Mouse (Mus musculus) CH12.LX (cell line): ENCODE data around the gene Ndufa12. TPM values are rescaled to one million over a fixed set of nuclear protein-coding genes. Genes with fewer than 3 reads are reported as not detected.

Source experiments
- DNase-seq: peaks from one replicate; pipeline ENCODE4 v3.0.0-alpha.2; 2013; ENCODE audit errors: extremely low read depth
- H3K27ac ChIP-seq: 2 replicates; pipeline ENCODE4 v1.5.1; 2012; ENCODE audit warnings: low read depth, mild to moderate bottlenecking, control low read depth, moderate library complexity; ENCODE audit not compliant: insufficient read depth
- H3K27me3 ChIP-seq: replicated peaks from 2 replicates; pipeline ENCODE3; 2012; ENCODE audit warnings: inconsistent platforms
- H3K36me3 ChIP-seq, 2 experiments: replicated peaks in 1 of 2; 2 replicates each; pipeline versions ENCODE3 to v1.6.1; 2012; ENCODE audit warnings: inconsistent platforms in 1 of 2, low read length in 1 of 2, mild to moderate bottlenecking in 1 of 2, mixed read lengths in 1 of 2, moderate library complexity in 1 of 2; ENCODE audit not compliant: control insufficient read depth in 1 of 2, insufficient read depth in 1 of 2
- H3K4me1 ChIP-seq, 2 experiments: 2 replicates each; pipeline ENCODE4 v1.6.1; 2012; ENCODE audit warnings: inconsistent platforms in 1 of 2, moderate library complexity in 1 of 2; ENCODE audit not compliant: insufficient read depth in 2 of 2, control insufficient read depth in 1 of 2
- H3K4me2 ChIP-seq: 2 replicates; pipeline ENCODE4 v1.6.1; 2012; ENCODE audit warnings: low read depth, mild to moderate bottlenecking, control low read depth; ENCODE audit not compliant: poor library complexity, insufficient read depth, severe bottlenecking
- H3K4me3 ChIP-seq, 3 experiments: fragments of 150-350 bp in 1 of 3; sonication (generic) in 1 of 3; replicated peaks in 1 of 3; 2 replicates each; pipeline versions ENCODE3 to v1.5.1; 2011 to 2012; ENCODE audit warnings: low read depth in 2 of 3, low read length in 2 of 3, mild to moderate bottlenecking in 2 of 3, moderate library complexity in 2 of 3, control low read depth in 1 of 3, improper control_type of control experiment in 1 of 3, inconsistent platforms in 1 of 3, mixed read lengths in 1 of 3; ENCODE audit not compliant: poor library complexity in 1 of 3
- H3K79me2 ChIP-seq: replicated peaks from 2 replicates; pipeline ENCODE4 v1.6.1; 2012; ENCODE audit warnings: mild to moderate bottlenecking, moderate library complexity; ENCODE audit not compliant: control insufficient read depth, poor library complexity, insufficient read depth, severe bottlenecking; ENCODE audit errors: extremely low read depth
- H3K9ac ChIP-seq: 2 replicates; pipeline ENCODE4 v1.6.1; 2012; ENCODE audit warnings: low read depth, mild to moderate bottlenecking, control low read depth, moderate library complexity; ENCODE audit not compliant: insufficient read depth
- H3K9me3 ChIP-seq: replicated peaks from 2 replicates; pipeline ENCODE3; 2012; ENCODE audit warnings: low read length, inconsistent platforms, mixed read lengths
- BHLHE40 ChIP-seq: IDR thresholded peaks from 2 replicates; pipeline ENCODE4 v1.6.1; 2011; ENCODE audit warnings: mild to moderate bottlenecking, low read depth, low read length, improper control_type of control experiment
- CTCF ChIP-seq, 2 experiments: IDR thresholded peaks in 1 of 2; conservative IDR thresholded peaks in 1 of 2; 2 replicates each; pipeline ENCODE4 v1.5.1; 2011 to 2012; ENCODE audit warnings: low read depth in 2 of 2, low read length in 2 of 2, improper control_type of control experiment in 1 of 2, inconsistent platforms in 1 of 2, mild to moderate bottlenecking in 1 of 2, moderate library complexity in 1 of 2
- E2F4 ChIP-seq: IDR thresholded peaks from 2 replicates; pipeline ENCODE4 v1.6.1; 2011; ENCODE audit warnings: low read depth, low read length, improper control_type of control experiment; ENCODE audit not compliant: insufficient replicate concordance
- ELF1 ChIP-seq: IDR thresholded peaks from 2 replicates; pipeline ENCODE4 v1.6.1; 2014; ENCODE audit warnings: low read depth, mild to moderate bottlenecking, inconsistent platforms, low read length, improper control_type of control experiment
- IRF4 ChIP-seq: IDR thresholded peaks from 2 replicates; pipeline ENCODE4 v1.6.1; 2014; ENCODE audit warnings: low read depth, mild to moderate bottlenecking, inconsistent platforms, low read length, improper control_type of control experiment
- NELFE ChIP-seq: IDR thresholded peaks from 2 replicates; pipeline ENCODE4 v1.6.1; 2011; ENCODE audit warnings: low read depth, low read length, improper control_type of control experiment
- NRF1 ChIP-seq: IDR thresholded peaks from 2 replicates; pipeline ENCODE4 v1.6.1; 2014; ENCODE audit warnings: low read depth, mild to moderate bottlenecking, inconsistent platforms, low read length, improper control_type of control experiment, moderate library complexity
- PAX5 ChIP-seq: IDR thresholded peaks from 2 replicates; pipeline ENCODE4 v1.6.1; 2012; ENCODE audit warnings: low read length, inconsistent platforms, mixed read lengths
- POLR2AphosphoS2 ChIP-seq: IDR thresholded peaks from 2 replicates; pipeline ENCODE4 v1.6.1; 2011; ENCODE audit warnings: low read depth, low read length, improper control_type of control experiment
- RAD21 ChIP-seq: IDR thresholded peaks from 2 replicates; pipeline ENCODE4 v1.6.1; 2011; ENCODE audit warnings: low read depth, mild to moderate bottlenecking, low read length, improper control_type of control experiment, moderate library complexity
- RCOR1 ChIP-seq: conservative IDR thresholded peaks from 2 replicates; pipeline ENCODE4 v1.6.1; 2012; ENCODE audit warnings: low read depth, mild to moderate bottlenecking, inconsistent platforms, low read length, improper control_type of control experiment
- SMC3 ChIP-seq: IDR thresholded peaks from 2 replicates; pipeline ENCODE4 v1.6.1; 2011; ENCODE audit warnings: low read depth, low read length, improper control_type of control experiment
- TCF12 ChIP-seq: IDR thresholded peaks from 2 replicates; pipeline ENCODE4 v1.6.1; 2014; ENCODE audit warnings: low read depth, mild to moderate bottlenecking, inconsistent platforms, low read length, improper control_type of control experiment
- ZKSCAN1 ChIP-seq: IDR thresholded peaks from 2 replicates; pipeline ENCODE4 v1.6.1; 2012; ENCODE audit warnings: low read depth, inconsistent platforms, low read length, improper control_type of control experiment, borderline replicate concordance
- ZNF384 ChIP-seq: IDR thresholded peaks from 2 replicates; pipeline ENCODE4 v1.6.1; 2012; ENCODE audit warnings: low read depth, low read length, improper control_type of control experiment, inconsistent platforms
- dilution Hi-C: fragments of 300-500 bp; cut with MboI; formaldehyde crosslinking; loops from 2 replicates; pipeline ENCODE4 v1.14.3; 2020; ENCODE audit warnings: low sequenced_read_pairs; ENCODE audit not compliant: extremely low pct_unique_long_range_greater_than_20kb, extremely low pct_ligation_motif_present
- in situ Hi-C: fragments of 300-500 bp; cut with MboI; formaldehyde crosslinking; loops from 3 replicates; pipeline ENCODE4 v1.14.3; 2019; ENCODE audit warnings: low sequenced_read_pairs, low pct_ligation_motif_present, low pct_unique_long_range_greater_than_20kb, mixed read lengths
- polyA plus RNA-seq: library from polyadenylated mRNA; unstranded; fragments of >175 nt; gene quantifications from 2 replicates; pipeline ENCODE4 v1.2.1, GENCODE M21; 2012; ENCODE audit warnings: low read depth; ENCODE audit not compliant: insufficient read length
- total RNA-seq, 2 experiments: library from RNA; depleted of rRNA; stranded (reverse); fragments of 300-350 nt in 1 of 2; fragments of >200 nt in 1 of 2; gene quantifications; 2 replicates each; pipeline ENCODE4 v1.2.3; 2012 to 2014

The Ndufa12 gene
- total and polyA plus RNA-seq, 3 experiments = 215 to 367 (median 340) TPM

GRCm38 (mm10) chr10:94161051-94161765 lies 37.3 kb upstream of the Ndufa12 start:
- peaks cover 28 to 68% of the 10 kb centered on the region in 2 experiments for H3K36me3 ChIP-seq
- H3K4me1 ChIP-seq = no peaks in the 10 kb centered on the region
- dilution Hi-C loops (no loop called here), in situ Hi-C loops (no loop called here)
- DNase-seq = no peak
- H3K9me3 ChIP-seq = no peaks in the 10 kb centered on the region
- no peak overlapping the region for H3K4me3 ChIP-seq
- no peak for TF ChIP-seq E2F4
- no peak for TF ChIP-seq ELF1
- TF ChIP-seq ZNF384 = no peak
- no peak for TF ChIP-seq NRF1
- TF ChIP-seq POLR2AphosphoS2 = no peak
- no peak for TF ChIP-seq TCF12
- TF ChIP-seq BHLHE40 = no peak
- no peak for TF ChIP-seq RAD21
- TF ChIP-seq RCOR1 = no peak
- H3K79me2 ChIP-seq = no peaks in the 10 kb centered on the region
- no peak overlapping the region for H3K27ac ChIP-seq
- no peaks in the 10 kb centered on the region for H3K27me3 ChIP-seq
- H3K4me2 ChIP-seq = no peak overlapping the region
- no peak overlapping the region for H3K9ac ChIP-seq

- Histone ChIP-seq H3K4me2 (no peak overlapping the region), H3K9me3 (no peaks in the 10 kb centered on the region), H3K9ac (no peak overlapping the region)
- in situ Hi-C loops = no loop called here
- TF ChIP-seq ZKSCAN1 = no peak
- no peak for TF ChIP-seq ELF1
- TF ChIP-seq NELFE = no peak
- TF ChIP-seq E2F4 = no peak
- no peak for TF ChIP-seq PAX5
- TF ChIP-seq SMC3 = no peak
- no peak for TF ChIP-seq CTCF (conservative IDR thresholded peaks at IDR 0.05 in 1 of 2, IDR thresholded peaks at IDR 0.05 in 1 of 2; ENCODE audit: low read depth in 2 of 2, low read length in 2 of 2)
- no peak for TF ChIP-seq TCF12
- no peak for TF ChIP-seq NRF1
- TF ChIP-seq IRF4 = no peak
- TF ChIP-seq, all 38 proteins: peak for 0
- no peak for DNase-seq
- no peak overlapping the region for H3K27ac ChIP-seq
- H3K36me3 ChIP-seq = peaks cover 29 to 70% of the 10 kb centered on the region in 2 experiments
- no peaks in the 10 kb centered on the region for H3K79me2 ChIP-seq
- H3K4me1 ChIP-seq = no peaks in the 10 kb centered on the region
- no peaks in the 10 kb centered on the region for H3K27me3 ChIP-seq
- H3K4me3 ChIP-seq = no peak overlapping the region
- dilution Hi-C loops = no loop called here
Measured at GRCm38 (mm10) chr10:94162031-94162430, 36.5 kb upstream of the Ndufa12 start.
